Mouse (Mus musculus) left cerebral cortex, adult 6 months (tissue): ENCODE measurements around the gene Nutf2. TPM values are rescaled to one million over a fixed set of nuclear protein-coding genes. Genes with fewer than 3 reads are reported as not detected.

Experiments
- long read RNA-seq, 2 experiments: library from polyadenylated mRNA; unstranded; transcript quantifications; one replicate each; pipeline ENCODE4 v2.0.0; 2019 to 2020
- polyA plus RNA-seq: library from polyadenylated mRNA; unstranded; fragments of <200 nt; fragmentation: Nextera tagmentation; gene quantifications from 2 replicates; pipeline ENCODE4 v1.2.3, GENCODE M21; 2021

Nutf2 gene
- polyA plus RNA-seq: 139 and 147 TPM in 2 replicates
- long read RNA-seq, experiment 1, transcript Nutf2-201 (5 exons, 948 nt): major isoform, 106 of 132 reads
- long read RNA-seq, experiment 1, partial matches to known transcripts: 9 of 132 reads
- long read RNA-seq, experiment 1, other reads (novel, unspliced or antisense): 9 of 132 reads
- long read RNA-seq, experiment 2, transcript Nutf2-201 (5 exons, 948 nt): major isoform, 78 of 87 reads
- long read RNA-seq, experiment 2, partial matches to known transcripts: 8 of 87 reads
- long read RNA-seq, experiment 2, other reads (novel, unspliced or antisense): 1 of 87 reads

GRCm38 (mm10) chr8:105860143-105860981, at the start of gene Nutf2:
Gene Nutf2, plus strand, starts transcription at chr8:105860580.

DNA sequence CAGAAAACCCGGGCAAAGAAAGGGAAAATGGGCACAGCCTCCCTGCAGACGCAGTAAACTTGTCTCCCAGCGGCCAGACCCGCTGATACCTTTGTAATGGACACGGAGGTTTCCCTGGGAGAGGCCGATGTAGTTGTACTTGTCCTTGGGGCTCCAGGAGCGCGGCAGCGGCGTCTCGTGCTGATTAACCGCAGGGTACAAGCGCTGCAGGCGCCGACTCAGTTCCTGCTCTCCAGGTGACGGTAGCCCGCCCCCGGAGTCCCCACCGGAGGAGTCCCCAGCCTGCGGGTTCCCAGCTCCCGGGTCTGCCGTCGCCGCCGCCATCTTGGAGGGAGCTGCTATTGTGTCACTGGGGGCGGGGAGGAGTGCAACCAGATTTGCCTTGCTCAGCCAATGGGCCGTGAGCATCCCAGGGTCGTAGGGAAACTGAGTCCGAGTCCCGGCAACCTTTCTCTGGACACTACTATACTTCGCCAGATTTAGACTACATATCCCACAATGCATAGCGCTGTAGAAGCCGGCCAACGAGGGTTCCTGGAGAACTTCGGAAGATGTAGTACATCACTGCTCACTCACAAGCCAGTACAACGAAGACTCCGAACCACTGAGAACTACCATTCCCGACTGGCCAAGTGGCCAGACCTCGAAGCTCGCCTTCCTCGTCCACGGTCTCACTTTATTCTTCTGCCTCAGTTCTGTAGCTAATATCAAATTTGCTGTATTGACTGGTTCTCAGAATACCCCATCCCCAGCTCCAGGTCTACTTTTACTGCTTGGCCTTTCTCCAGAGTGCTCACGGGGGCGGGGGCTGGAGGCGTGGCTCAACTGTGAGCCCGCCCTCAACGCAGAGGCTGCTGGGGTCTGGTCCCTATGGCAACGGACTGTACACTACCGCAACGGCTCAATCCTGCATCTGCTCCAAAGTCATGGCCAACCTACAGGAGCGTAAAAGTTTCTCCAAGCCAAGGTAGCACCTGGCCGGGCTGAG, 33.2 kb upstream of the Nutf2 start, which contains the start of the genes Ranbp10 and Tsnaxip1:
Gene Ranbp10, minus strand, starts transcription at position 490 of the 988 bp plus-strand sequence.
Gene Tsnaxip1, plus strand, starts transcription at position 871 of the 988 bp plus-strand sequence.

GRCm38 (mm10) chr8:105853178-105853577, 7.2 kb upstream of the Nutf2 start, which contains the start of gene Cenpt:
Gene Cenpt, minus strand, starts transcription at chr8:105853278.

GRCm38 (mm10) chr8:105854715-105855216, 5.6 kb upstream of the Nutf2 start, which contains the start of gene Thap11:
Gene Thap11, plus strand, starts transcription at chr8:105855132.

DNA sequence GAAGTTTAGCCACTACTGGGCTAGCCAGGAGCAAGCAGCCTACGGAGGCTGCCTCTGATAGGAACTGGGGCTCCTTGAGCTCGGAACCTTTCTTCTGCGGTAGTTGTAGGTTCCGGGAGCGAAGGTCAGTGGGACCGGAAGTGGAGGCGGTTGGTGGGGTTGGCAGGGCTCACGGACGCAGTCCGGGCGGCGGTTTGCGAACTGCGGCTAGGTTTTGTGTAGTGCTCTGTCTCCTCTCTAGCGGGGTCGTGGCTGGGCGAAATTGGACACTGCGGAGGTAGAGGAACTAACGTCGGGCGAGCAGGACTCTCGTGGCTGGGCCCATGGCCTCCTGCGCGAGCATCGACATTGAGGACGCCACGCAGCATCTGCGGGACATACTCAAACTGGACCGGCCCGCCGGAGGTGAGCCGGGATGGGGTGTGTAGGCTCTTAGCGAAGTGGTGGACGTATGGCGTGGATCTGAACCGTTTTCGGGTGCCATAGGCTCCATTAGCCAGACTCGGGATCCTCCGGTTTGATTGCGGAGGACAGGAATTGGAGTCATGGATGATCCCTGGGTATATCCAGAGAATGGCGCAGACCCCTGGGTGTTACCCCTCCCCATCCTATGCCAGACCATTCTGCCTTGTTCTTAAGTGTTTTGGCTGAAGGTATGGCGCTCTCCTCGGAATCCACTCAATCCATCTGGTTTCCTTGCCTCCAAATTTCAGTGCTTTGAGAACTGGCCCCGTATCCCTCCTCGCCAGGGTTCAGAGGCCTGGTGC, 20.6 kb downstream of the Nutf2 start, which contains the start of gene Edc4:
Gene Edc4, plus strand, starts transcription at position 128 of the 767 bp plus-strand sequence.

GRCm38 (mm10) chr8:105893339-105893738, 33.0 kb downstream of the Nutf2 start, which contains the start of gene Nrn1l:
Gene Nrn1l, plus strand, starts transcription at chr8:105893567.

GRCm38 (mm10) chr8:105900180-105900940, 40.0 kb downstream of the Nutf2 start, which contains the start of gene Pskh1:
Gene Pskh1, plus strand, starts transcription at chr8:105900441.

Other genes with a start within 250 kb of the Nutf2 start
- 23.1 TPM in 2 replicates for gene Ctcf, start 224.0 kb upstream of the Nutf2 start, polyA plus RNA-seq
- 0.31 and 0.59 TPM in 2 replicates for gene Agrp, start 223.2 kb upstream of the Nutf2 start, polyA plus RNA-seq
- gene Carmil2, start 174.3 kb upstream of the Nutf2 start, polyA plus RNA-seq: 8.0 and 53.9 TPM in 2 replicates
- 40.9 and 44.4 TPM in 2 replicates for gene Acd, start 159.5 kb upstream of the Nutf2 start, polyA plus RNA-seq
- 77.9 and 82.1 TPM in 2 replicates for gene Pard6a, start 159.4 kb upstream of the Nutf2 start, polyA plus RNA-seq
- 0.25 and 0.41 TPM in 2 replicates for gene 4933405L10Rik, start 152.9 kb upstream of the Nutf2 start, polyA plus RNA-seq
- 5.8 and 6.8 TPM in 2 replicates for gene Enkd1, start 152.4 kb upstream of the Nutf2 start, polyA plus RNA-seq
- gene Gfod2, start 101.9 kb upstream of the Nutf2 start, polyA plus RNA-seq: 16.4 and 20.1 TPM in 2 replicates
- 2.8 and 3.3 TPM in 2 replicates for gene Ranbp10, start 33.2 kb upstream of the Nutf2 start, polyA plus RNA-seq
- gene Tsnaxip1, start 32.8 kb upstream of the Nutf2 start, polyA plus RNA-seq: 0.19 and 0.27 TPM in 2 replicates
- gene Cenpt, start 7.3 kb upstream of the Nutf2 start, polyA plus RNA-seq: 13.4 and 14.0 TPM in 2 replicates
- 44.9 and 47.4 TPM in 2 replicates for gene Thap11, start 5.4 kb upstream of the Nutf2 start, polyA plus RNA-seq
- gene Edc4, start 20.3 kb downstream of the Nutf2 start, polyA plus RNA-seq: 17.4 and 18.3 TPM in 2 replicates
- 9.9 and 13.7 TPM in 2 replicates for gene Nrn1l, start 33.0 kb downstream of the Nutf2 start, polyA plus RNA-seq
- 2.7 and 3.6 TPM in 2 replicates for gene Pskh1, start 39.9 kb downstream of the Nutf2 start, polyA plus RNA-seq
- gene Ctrl, start 73.3 kb downstream of the Nutf2 start, polyA plus RNA-seq: 0.21 and 0.23 TPM in 2 replicates
- gene Psmb10, start 77.9 kb downstream of the Nutf2 start, polyA plus RNA-seq: 175 and 188 TPM in 2 replicates
- gene Lcat, start 82.8 kb downstream of the Nutf2 start, polyA plus RNA-seq: 23.8 and 26.1 TPM in 2 replicates
- 7.9 and 9.3 TPM in 2 replicates for gene Slc12a4, start 105.5 kb downstream of the Nutf2 start, polyA plus RNA-seq
- not detected in 2 replicates for gene Dpep3, start 118.8 kb downstream of the Nutf2 start, polyA plus RNA-seq
- 13.1 and 15.4 TPM in 2 replicates for gene Dus2, start 130.8 kb downstream of the Nutf2 start, polyA plus RNA-seq
- 0.16 TPM in 1 of 2 replicates, not detected in the other for gene Dpep2nb, start 145.4 kb downstream of the Nutf2 start, polyA plus RNA-seq
- 13.1 and 17.4 TPM in 2 replicates for gene Ddx28, start 151.3 kb downstream of the Nutf2 start, polyA plus RNA-seq
- gene Nfatc3, start 198.3 kb downstream of the Nutf2 start, polyA plus RNA-seq: 3.1 and 5.4 TPM in 2 replicates